Mouse (Mus musculus) testis, adult 2 months (tissue): ENCODE data around the gene Rasgrf2.

ENCODE experiments used
- CTCF ChIP-seq: fragments of 200-500 bp; IDR thresholded peaks from 2 replicates; pipeline ENCODE4 v1.5.1; 2012; ENCODE audit warnings: low read depth, mild to moderate bottlenecking, inconsistent platforms, low read length, moderate library complexity; ENCODE audit not compliant: control insufficient read depth, insufficient read depth, insufficient replicate concordance
- POLR2A ChIP-seq: fragments of 200-500 bp; IDR thresholded peaks from 2 replicates; pipeline ENCODE4 v1.6.1; 2012; ENCODE audit warnings: low read depth, mild to moderate bottlenecking, inconsistent platforms, low read length, moderate library complexity; ENCODE audit not compliant: control insufficient read depth

DNA sequence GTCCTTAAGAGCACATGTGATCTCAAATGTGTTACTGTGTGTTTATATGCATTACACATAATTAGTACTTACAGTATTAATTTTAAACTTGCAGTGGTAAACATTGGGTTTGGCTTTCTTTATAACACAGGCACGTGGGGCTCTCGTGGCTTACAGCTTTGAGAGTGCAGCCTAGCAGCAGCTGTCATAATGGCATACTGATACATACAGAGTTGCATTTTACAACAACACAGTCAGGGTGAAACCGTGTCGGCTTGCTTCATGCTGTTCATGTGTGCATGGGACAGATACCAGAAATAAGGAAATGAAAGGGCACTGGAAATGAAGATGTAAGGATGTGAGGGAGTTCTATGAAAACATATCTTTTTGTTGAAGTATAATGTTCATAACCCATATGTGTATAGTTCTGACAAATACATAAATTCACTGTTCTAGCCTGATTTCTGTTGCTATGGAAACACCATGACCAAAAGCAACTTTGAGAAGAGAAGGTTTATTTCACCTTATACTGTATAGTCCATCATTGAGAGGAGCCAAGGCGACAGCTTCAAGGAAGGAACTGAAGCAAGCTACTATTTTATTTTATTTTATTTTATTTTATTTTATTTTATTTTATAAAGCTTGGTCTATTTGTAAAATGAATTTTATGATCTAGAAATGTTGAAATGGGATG is 246.6 kb downstream of the Rasgrf2 start:
- no peak for TF ChIP-seq POLR2A
- TF ChIP-seq CTCF: no peak
